Mouse (Mus musculus) kidney, adult 11 months (tissue): ENCODE data around the gene Gm10340.
"Not testable (repeated sequence)": the region's sequence is repeated elsewhere in the genome, so short reads cannot be mapped to it uniquely, and the experiment has no call there.

ENCODE experiments used
- DNase-seq: peaks from one replicate; pipeline ENCODE4 v3.0.0; 2022

Gene Gm10340

GRCm38 (mm10) chr14:3133697-3134096 is at the start of gene Gm10340:
TSS of gene Gm10340 (plus strand) at chr14:3133997.
- not testable (repeated sequence) for DNase-seq

GRCm38 (mm10) chr14:3116051-3116450 is 17.7 kb upstream of the Gm10340 start:
- peak; percentile 11 for DNase-seq

GRCm38 (mm10) chr14:3187955-3188354 is 54.2 kb downstream of the Gm10340 start, which contains the start of gene Gm5795:
TSS of gene Gm5795 (plus strand) at chr14:3188255.
- not testable (repeated sequence) for DNase-seq
